ENCODE assay signal across 10 mouse cellular contexts in the genomic region with DNA sequence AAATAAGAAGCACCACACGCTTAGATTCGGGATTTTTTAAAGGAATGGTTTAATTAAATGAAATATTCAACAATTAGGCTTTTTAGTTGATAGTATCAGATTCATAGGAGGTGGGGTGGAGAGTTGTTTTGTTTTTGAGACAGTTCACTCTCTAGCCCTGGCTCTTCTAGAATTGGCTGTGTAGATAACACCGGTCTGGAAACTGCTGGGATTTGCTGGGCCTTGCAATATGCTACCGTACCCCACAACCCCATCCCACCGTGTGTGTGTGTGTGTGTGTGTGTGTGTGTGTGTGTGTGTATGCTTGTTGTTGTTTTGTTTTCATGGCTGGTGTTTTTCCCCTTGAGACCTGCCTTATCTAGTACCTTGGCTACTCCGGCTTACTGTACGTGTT. TPM values are rescaled to one million over a fixed set of nuclear protein-coding genes. Genes with fewer than 3 reads are reported as not detected.
DNase-seq lines count a peak whose midpoint lies in the region; ATAC-seq lines count a peak whose summit lies in the region.
"Had no signal": no experiment of that assay in that cellular context is flagged by ENCODE, and none has a peak within 500 bp of the region (broad histone marks: within the 10 kb centered on the region; RNA-seq: fewer than 3 reads in every experiment).

No protein-coding gene starts in this region.

- H3K27ac ChIP-seq in heart, embryonic 12.5 days (ENCODE audit: poor library complexity, severe bottlenecking), result no peak overlapping the region
- H3K27ac ChIP-seq in neural tube, embryonic 11.5 days (ENCODE audit: low read depth, low read length), result no peak overlapping the region
- H3K27ac ChIP-seq in midbrain, embryonic 10.5 days (replicated peaks), result peak overlapping the region; percentile 83
- H3K27ac ChIP-seq: liver, embryonic 14.5 days had no signal

- no peak overlapping the region for H3K4me3 ChIP-seq in heart, embryonic 12.5 days
- peak overlapping the region; percentile 27; the same call in 1 of the 2 replicates for H3K4me3 ChIP-seq in neural tube, embryonic 11.5 days (ENCODE audit: low read depth, low read length)
- H3K4me3 ChIP-seq in midbrain, embryonic 10.5 days, result peak overlapping the region; percentile 49

- H3K9ac ChIP-seq in heart, embryonic 12.5 days, result no peak overlapping the region
- no peak overlapping the region for H3K9ac ChIP-seq in neural tube, embryonic 11.5 days (ENCODE audit: low read length)
- H3K9ac ChIP-seq: liver, embryonic 14.5 days had no signal

- DNase-seq in heart, postnatal 10 days, result no peak
- DNase-seq in neural tube, embryonic 11.5 days (ENCODE audit: low spot score), result no peak
- DNase-seq in neural tube, embryonic 10.5 days (ENCODE audit: extremely low spot score, low spot score), result no peak
- DNase-seq in midbrain, embryonic 10.5 days (ENCODE audit: low spot score), result no peak
- DNase-seq in embryo, embryonic 10 days (ENCODE audit: low spot score), result no peak
- DNase-seq in left cerebral cortex, adult 18-20 months (ENCODE audit: low spot score in 2 of 2), result no peak
- DNase-seq: kidney, adult 8-10 months had no signal

- no peaks in the 10 kb centered on the region for H3K9me3 ChIP-seq in heart, embryonic 12.5 days (replicated peaks)
- no peaks in the 10 kb centered on the region for H3K9me3 ChIP-seq in neural tube, embryonic 11.5 days (ENCODE audit: control insufficient read depth, low read length)
- no peaks in the 10 kb centered on the region for H3K9me3 ChIP-seq in midbrain, embryonic 10.5 days (replicated peaks)

- no peaks in the 10 kb centered on the region for H3K36me3 ChIP-seq in heart, embryonic 12.5 days
- no peaks in the 10 kb centered on the region for H3K36me3 ChIP-seq in neural tube, embryonic 11.5 days (ENCODE audit: control insufficient read depth, insufficient read depth, low read length)
- H3K36me3 ChIP-seq in midbrain, embryonic 10.5 days, result no peaks in the 10 kb centered on the region

- WGBS in heart, embryonic 12.5 days, result 33% methylated on average over 7 of the region's 7 CpGs
- WGBS in neural tube, embryonic 11.5 days, result 48% methylated on average over 7 of the region's 7 CpGs
- WGBS in midbrain, embryonic 10.5 days, result 38% methylated on average over 7 of the region's 7 CpGs

- peaks cover 8% of the 10 kb centered on the region; the same call in 1 of the 2 replicates for H3K4me1 ChIP-seq in heart, embryonic 12.5 days (replicated peaks)
- H3K4me1 ChIP-seq in neural tube, embryonic 11.5 days (ENCODE audit: control insufficient read depth, insufficient read depth, low read length), result no peaks in the 10 kb centered on the region
- H3K4me1 ChIP-seq in midbrain, embryonic 10.5 days, result peaks cover 19% of the 10 kb centered on the region

- H3K27me3 ChIP-seq in heart, embryonic 12.5 days (replicated peaks), result no peaks in the 10 kb centered on the region
- H3K27me3 ChIP-seq in neural tube, embryonic 11.5 days (ENCODE audit: control insufficient read depth, insufficient read depth, low read length), result no peaks in the 10 kb centered on the region
- peaks cover 5% of the 10 kb centered on the region; the same call in 1 of the 2 replicates for H3K27me3 ChIP-seq in midbrain, embryonic 10.5 days (ENCODE audit: low read depth, poor library complexity, severe bottlenecking)

- intact Hi-C loops in heart, postnatal 10 days (cut with DNase I), result no loop called here

- no peak for ATAC-seq in heart, embryonic 12.5 days (ENCODE audit: insufficient number of reproducible peaks, low FRiP score)
- ATAC-seq in neural tube, embryonic 11.5 days (ENCODE audit: insufficient read depth, low FRiP score, low TSS enrichment), result peak; percentile 73; the same call in 1 of the 2 replicates
- ATAC-seq in erythroblast, adult 5-6 weeks (replicated peaks; ENCODE audit: low FRiP score, poor library complexity, severe bottlenecking), result no peak

- peak overlapping the region; percentile 74 for H3K4me2 ChIP-seq in heart, embryonic 12.5 days
- H3K4me2 ChIP-seq in neural tube, embryonic 11.5 days (ENCODE audit: low read depth), result peak overlapping the region; percentile 30

RNA-seq across cellular contexts. Expression of gene Psip1, which starts 14.8 kb away (rescaled TPM):
- 119 and 127 TPM in 2 replicates for polyA plus RNA-seq in heart, embryonic 12.5 days (2016; fragmentation: Nextera tagmentation; extraction: Ambion mirVana)
- total RNA-seq in heart, postnatal 10 days (2021), result 10 to 100 TPM; 37.4 to 37.7 TPM
- polyA plus RNA-seq in neural tube, embryonic 11.5 days (2014; fragmentation: Nextera tagmentation; extraction: Ambion mirVana), result 348 and 360 TPM in 2 replicates
- polyA plus RNA-seq in midbrain, embryonic 10.5 days (2016; fragmentation: Nextera tagmentation; extraction: Ambion mirVana), result 302 and 314 TPM in 2 replicates
- total RNA-seq in erythroblast, adult 5-6 weeks (2015; ENCODE audit: low replicate concordance), result 52.1 and 60.8 TPM in 2 replicates
- total RNA-seq in erythroblast, adult 5-6 weeks (2017; ENCODE audit: low replicate concordance), result 57.2 and 81.7 TPM in 2 replicates
- 100 to 1,000 TPM; 207 to 210 TPM for total RNA-seq in left cerebral cortex, adult 18-20 months (2021)

RNA-seq across cellular contexts. Expression of gene Ccdc171, which starts 24.3 kb away (rescaled TPM):
- polyA plus RNA-seq in heart, embryonic 12.5 days (2016; fragmentation: Nextera tagmentation; extraction: Ambion mirVana), result 3.5 and 3.9 TPM in 2 replicates
- 1 to 10 TPM; 1.1 to 1.7 TPM for total RNA-seq in heart, postnatal 10 days (2021)
- 3.9 and 4.0 TPM in 2 replicates for polyA plus RNA-seq in neural tube, embryonic 11.5 days (2014; fragmentation: Nextera tagmentation; extraction: Ambion mirVana)
- polyA plus RNA-seq in midbrain, embryonic 10.5 days (2016; fragmentation: Nextera tagmentation; extraction: Ambion mirVana), result 4.3 and 5.1 TPM in 2 replicates
- 1.5 and 5.8 TPM in 2 replicates for total RNA-seq in erythroblast, adult 5-6 weeks (2015; ENCODE audit: low replicate concordance)
- 1.8 and 3.2 TPM in 2 replicates for total RNA-seq in erythroblast, adult 5-6 weeks (2017; ENCODE audit: low replicate concordance)
- 1 to 10 TPM; 4.9 to 5.8 TPM for total RNA-seq in left cerebral cortex, adult 18-20 months (2021)
